Mouse (Mus musculus) mouse embryonic stem cell (cell line): ENCODE results near the gene Ermap.

Source experiments
- in situ Hi-C, 2 experiments: fragments of 300-500 bp; cut with MboI; formaldehyde crosslinking; loops; 1 replicate in 1 of 2; 3 replicates in 1 of 2; pipeline ENCODE4 v1.14.3; 2019 to 2020; ENCODE audit warnings: low sequenced_read_pairs in 2 of 2, low pct_unique_long_range_greater_than_20kb in 1 of 2, mixed read lengths in 1 of 2; ENCODE audit not compliant: unreplicated experiment in 1 of 2

The Ermap gene

DNA sequence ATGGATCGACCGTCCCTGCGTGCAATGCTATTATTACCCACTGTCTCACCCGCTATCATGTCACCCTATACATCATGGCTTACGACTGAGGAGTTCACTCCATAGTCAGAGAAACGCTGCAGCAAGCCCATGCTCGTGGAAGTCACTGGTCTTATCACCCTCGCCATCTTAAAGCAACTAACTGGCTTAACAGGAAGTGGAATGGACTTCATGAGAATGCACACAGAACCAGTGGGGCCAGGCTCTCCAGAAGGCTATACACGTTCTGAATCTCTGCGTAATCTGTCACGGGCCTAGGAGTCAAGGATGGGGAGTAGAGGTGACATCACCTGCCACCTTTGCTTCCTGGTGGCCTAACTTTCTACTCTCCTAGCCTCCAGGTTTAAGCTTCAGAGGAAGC lies 41.1 kb downstream of the Ermap start:
- in situ Hi-C loops, result no loop called here

DNA sequence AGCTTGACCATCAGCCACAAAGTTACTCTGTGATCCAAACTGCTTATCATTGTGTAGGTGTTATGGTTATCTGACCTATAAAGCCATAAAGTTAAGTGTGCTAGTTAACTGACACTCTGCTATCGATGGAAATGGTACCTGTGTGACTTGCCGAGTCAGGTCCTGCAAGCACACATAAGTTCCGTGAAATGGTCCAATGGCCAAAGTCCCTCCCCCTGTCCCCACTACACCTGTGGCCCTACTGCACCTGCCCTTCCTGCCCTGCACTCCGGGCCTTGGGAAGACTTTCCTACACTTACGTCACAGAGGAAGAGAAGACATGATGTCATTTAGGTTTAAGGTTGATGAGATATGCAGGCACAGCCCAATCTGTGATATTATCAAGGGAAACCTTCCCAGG lies 42.5 kb downstream of the Ermap start:
- in situ Hi-C loops, result no loop called here

DNA sequence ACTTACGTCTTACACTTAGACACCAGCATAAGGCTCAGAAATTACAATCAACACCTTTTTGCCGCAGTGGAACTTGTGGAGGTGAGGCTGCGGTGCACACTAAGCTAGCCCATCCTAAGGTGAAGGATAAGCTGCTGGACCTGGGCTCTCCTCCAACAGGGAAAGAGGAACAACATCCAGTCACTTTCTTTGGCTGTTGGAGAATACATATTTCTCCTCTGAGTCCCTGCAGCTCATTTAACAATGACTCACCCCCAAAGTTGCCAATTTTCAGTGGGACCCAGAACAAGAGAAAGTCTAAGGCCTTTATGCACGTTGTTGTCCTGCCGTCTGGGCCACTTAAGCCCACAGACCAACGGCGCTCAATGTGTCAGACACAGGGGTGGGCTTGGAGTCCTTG lies 43.0 kb downstream of the Ermap start:
- in situ Hi-C loops, result no loop called here

DNA sequence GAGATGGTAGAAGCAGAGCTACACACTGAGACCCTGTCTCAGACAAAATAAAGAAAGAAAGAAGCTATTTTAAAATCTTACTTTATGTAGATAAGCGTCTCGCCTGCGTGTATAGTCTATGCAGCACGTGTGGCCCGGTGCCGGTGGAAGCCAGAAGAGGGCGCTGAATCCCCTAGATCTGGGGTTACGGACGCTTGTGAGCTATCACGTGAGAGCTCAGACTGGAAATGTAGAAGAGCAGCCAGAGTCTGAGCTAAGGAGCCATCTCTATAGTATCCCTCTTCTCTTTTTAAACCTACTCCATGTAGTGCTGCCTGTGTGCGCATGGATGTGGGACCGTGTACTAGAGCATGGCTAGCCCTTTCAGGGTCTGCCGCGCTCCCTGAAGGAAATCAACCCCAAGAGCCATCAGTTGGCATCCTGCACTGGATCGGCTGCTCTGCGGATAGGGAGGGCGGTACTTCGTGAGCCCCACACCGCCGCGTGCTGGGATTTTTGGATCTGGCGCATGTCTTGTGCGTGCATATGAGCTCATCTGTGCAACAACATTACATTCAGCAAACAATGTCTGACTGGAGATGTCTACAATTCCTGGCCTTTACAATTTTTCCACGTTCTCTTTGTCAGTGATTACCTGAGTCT lies 47.5 kb downstream of the Ermap start:
- in situ Hi-C loops, result no loop called here

DNA sequence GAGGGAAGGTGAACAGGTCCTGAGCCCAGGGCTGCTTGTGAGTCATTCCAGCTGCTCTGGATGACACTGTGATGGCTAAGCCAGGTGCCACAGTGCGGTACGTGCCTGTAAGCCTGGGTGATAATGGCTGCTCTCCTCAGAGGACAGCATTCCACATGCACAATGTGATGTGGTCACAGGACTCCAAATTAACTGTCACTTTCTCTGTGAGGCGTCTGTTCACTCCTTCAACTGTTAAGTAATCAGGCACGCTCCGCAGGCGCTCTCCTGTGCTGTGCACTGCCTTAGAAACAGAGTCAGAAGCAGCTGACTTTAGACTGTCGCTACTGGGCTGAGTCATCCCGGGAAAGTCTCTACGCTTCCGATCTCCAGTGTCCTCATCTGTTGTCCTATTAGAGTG lies 48.6 kb downstream of the Ermap start:
- in situ Hi-C loops, result no loop called here

DNA sequence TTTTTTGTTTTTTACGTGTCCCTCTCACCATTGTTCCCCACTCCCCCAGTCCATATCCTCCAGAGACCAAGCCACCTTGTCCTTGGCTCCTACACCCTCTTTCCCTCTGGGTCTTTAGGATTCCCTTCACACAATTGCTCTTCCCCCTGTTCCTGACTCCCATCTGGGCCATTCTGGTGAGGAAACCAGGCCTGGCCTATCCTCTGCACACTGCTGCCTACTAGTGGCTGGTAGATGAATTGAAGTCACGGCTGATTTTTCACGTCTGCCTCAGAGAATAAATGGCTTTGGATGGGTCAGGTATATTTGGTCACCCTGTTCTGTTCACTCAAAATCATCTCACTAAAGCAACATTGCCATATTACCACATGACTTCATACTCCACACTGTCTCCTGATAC lies 49.7 kb downstream of the Ermap start:
- in situ Hi-C loops, result no loop called here

DNA sequence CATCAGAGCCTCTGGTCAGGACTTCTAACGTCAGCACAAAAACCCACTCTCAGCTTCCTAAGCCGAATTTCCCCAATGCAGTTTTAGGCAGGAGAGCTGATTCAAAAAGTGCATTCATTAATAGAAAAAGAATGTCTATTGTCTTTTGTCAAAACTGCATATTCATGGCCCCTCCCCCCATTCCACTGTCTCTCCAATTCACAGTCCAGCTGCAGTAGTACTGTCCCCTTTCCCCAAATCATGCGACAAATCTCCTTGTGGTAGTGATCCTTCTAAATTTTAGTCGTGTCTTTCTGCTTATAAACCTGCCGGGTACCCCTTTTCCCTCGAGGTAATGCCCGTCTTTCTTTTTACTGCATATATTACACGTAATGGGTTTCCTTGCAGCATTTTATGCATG lies 51.0 kb downstream of the Ermap start:
- in situ Hi-C loops, result no loop called here

DNA sequence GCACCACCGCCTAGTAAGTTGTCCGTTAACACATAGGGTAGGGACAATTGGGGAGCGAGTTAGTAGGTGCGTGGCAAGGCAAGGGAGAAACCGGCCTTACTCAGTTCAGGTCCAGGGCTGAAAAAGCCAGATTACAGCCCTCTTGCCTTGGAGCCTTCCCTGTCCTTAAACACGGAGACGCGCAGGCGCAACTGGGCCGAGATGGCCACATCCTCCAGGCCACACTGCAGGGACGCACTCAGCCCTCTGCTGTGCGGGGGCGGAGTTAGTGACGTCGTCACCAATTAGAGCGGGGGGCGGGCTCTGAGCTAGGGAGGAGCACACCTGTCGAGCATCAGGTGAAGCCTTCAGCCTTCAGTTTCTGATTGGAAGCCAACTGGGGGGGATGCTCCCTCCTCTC lies 51.6 kb downstream of the Ermap start:
- in situ Hi-C loops, result no loop called here

DNA sequence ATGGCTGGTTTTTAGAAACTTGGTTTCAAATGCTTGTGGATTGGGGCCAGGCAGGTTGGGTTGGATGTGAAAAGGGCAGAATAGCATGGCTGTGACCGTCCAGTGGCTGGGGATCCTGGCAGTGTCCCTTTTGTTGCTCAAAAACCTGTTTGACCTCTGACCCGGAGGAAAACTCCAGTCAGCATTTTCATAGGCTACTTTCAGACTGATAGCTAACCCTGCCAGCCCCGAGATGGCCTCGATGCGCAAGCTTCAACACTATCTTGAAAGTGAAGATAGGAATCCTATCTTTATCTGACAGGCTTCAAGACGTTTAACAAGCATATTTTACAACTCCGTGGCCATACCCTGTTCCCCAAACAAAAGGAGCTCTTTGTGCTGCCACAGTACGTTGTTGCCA lies 52.5 kb downstream of the Ermap start:
- in situ Hi-C loops, result no loop called here

DNA sequence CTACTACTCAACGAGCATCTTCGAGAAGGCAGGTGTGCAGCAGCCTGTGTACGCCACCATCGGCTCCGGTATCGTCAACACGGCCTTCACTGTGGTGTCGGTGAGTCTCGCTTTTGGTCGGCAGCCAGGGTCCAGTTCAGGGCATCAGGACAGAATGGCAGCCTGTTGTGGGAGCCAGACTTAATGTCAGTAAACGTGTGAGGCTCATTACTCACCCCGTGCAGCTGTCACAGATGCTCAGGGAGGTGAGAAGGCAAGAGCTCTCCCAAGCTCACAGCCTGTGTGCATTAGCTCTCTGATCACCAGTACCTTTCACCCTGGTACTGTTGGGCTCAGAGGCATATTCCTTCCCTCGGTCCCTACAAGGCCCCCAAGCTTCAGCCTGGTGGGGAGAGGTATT lies 56.0 kb downstream of the Ermap start:
- in situ Hi-C loops, result no loop called here

DNA sequence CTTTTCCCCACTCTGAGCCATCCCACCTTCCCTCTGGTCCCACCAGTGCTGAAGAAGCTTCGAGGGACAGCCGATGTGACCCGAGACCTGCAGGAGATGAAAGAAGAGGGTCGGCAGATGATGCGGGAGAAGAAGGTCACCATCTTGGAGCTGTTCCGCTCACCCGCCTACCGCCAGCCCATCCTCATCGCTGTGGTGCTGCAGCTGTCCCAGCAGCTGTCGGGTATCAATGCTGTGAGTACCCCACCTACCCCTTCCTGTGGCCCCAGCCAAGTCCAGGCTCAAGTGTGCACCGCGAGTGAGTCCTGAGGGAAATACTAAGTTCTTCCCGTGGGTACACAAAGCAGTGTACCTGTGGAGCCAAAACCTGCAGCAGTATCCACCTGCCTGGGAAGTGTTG lies 56.5 kb downstream of the Ermap start:
- in situ Hi-C loops, result no loop called here

DNA sequence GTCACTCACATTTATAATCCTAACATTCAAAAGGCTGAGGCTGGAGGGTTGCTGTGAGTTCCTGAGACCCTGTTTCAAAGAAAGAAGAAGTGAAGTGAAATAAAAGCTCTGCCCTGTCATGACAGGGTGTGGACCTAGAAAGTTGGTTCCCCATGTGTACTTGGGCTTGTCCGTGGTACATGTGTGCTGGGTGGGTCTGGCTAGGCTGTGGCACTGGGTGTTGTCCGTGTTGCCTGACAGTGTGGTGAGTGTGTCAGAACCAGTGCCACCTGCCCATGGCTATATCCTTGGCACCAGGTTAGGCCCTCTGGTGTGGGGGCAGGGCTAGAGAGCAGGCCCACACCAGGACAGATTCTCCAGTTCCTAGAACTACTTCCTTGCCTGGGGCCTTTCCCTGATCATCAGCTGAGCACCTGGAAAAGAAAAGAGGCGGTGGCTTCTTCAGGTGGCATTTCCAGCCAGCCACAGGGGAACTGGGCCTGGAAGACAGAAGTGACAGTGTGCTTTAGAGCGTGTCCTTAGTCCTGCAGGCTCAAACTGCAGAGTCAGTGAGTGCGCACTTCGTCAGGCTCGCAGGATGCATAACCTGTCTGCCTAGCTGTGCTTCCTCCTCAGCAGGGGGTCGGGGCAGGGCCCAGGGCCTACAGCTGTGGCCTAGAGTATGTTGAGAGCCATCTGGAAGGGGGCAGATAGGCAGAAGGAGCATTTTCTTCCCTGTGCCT lies 58.5 kb downstream of the Ermap start:
- in situ Hi-C loops, result no loop called here

DNA sequence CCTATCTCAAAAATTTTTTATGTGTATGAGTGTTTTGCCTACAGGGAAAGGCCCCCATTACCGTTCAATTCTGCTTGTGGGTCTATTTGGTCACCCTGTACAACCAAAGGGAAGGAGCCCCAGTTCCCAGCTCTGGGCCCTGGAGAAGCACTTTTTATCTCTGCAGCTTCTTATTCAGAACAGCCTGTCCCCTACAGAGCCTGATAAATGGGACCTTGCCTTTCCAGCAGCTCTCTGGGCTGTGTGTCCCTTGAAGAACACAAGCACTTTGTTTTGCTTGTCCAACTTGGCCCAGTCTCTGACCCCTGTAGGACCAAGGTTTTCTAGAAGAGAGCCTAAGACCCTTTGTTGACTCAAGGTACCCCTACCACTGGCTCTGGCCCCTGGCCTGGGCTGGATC lies 60.7 kb downstream of the Ermap start:
- in situ Hi-C loops, result no loop called here

DNA sequence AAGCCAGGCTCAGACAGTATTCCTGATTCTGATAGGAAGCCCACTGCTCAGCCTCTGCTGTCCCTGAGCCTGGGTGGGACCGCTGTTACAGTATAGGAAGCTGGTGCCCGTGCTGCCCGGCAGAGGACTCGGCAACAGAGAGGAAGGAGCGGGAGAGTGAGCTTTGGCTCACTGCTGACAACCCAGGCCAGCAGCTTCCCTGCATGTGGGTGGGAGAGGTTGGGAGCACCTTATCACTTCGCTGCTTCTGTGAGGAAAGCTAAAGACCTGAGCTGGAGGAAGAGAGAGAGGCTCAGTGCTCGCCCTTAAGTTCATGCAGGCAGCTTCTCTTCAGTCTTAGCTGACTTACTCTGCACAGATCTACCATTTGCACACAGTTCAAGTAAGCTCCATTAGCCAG lies 61.3 kb downstream of the Ermap start:
- in situ Hi-C loops, result no loop called here

DNA sequence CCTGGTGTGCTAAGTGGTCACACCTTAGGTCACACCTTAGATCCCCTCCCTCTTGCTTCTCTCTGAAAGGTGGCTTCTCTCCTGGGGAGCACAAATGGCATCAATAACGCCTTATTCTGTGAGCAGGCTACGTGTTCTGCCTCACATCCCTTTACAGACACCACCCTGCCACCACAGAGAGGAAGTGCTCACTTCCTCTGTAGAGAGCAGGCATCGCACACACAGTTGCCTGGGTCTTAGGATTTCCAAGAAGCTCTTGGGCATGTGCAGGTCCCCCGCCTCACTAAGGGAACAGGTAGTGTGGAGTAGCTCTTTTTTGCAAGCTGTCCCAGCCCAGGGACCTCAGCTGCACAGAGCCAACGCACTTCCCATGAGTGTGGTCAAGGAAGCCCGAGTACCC lies 62.6 kb downstream of the Ermap start:
- in situ Hi-C loops, result no loop called here

DNA sequence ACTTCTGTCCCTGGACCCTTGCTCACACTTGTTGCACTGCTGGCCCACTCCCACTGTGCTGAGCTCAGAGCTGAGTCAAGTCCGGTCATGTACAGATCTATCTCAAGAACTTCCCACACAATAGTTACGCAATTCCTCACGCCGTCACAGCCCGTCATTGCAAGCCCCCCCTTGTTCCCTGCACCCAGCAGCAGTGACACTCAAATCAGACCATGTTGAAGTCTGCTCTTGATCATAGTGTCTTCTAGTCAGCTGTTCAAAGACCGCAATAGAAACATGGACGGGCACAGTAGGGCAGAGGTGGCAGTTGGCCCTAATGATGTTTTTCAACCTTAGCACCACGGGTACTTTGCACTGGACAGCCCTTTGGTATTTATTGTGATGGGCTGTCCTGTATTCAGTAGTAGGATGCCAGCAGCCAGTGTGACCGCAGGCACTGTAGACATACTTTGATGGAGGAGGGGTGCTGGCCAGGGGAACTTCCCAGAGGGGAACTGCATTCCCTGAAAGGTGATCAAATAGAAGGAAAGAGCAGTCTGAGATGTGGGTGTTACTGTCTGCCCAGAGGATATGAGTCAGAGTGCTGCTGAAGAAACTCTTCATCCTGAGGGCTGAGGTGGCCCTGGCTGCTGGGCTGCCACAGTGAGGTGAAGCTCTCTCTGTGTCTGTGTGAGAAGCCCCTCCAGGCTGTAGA lies 64.1 kb downstream of the Ermap start:
- in situ Hi-C loops, result no loop called here
